Mouse (Mus musculus) thymus, adult 2 months (tissue): ENCODE measurements around the gene Tert. TPM values are rescaled to one million over a fixed set of nuclear protein-coding genes. Genes with fewer than 3 reads are reported as not detected.

Experiments
- DNase-seq: peaks from one replicate; pipeline ENCODE4 v3.0.0; 2021
- H3K27ac ChIP-seq: fragments of 200-500 bp; 2 replicates; pipeline ENCODE4 v1.5.1; 2012; ENCODE audit warnings: low read length, control low read depth; ENCODE audit not compliant: control insufficient read depth, insufficient read depth
- H3K27me3 ChIP-seq: fragments of 200-500 bp; 2 replicates; pipeline ENCODE4 v1.6.1; 2012; ENCODE audit warnings: mild to moderate bottlenecking, low read length, moderate library complexity, mixed read lengths; ENCODE audit not compliant: control insufficient read depth, insufficient read depth
- H3K36me3 ChIP-seq: fragments of 200-500 bp; 2 replicates; pipeline ENCODE4 v1.6.1; 2012; ENCODE audit warnings: mild to moderate bottlenecking, low read length, moderate library complexity; ENCODE audit not compliant: control insufficient read depth, insufficient read depth
- H3K4me1 ChIP-seq: fragments of 200-500 bp; replicated peaks from 2 replicates; pipeline ENCODE4 v1.6.1; 2012; ENCODE audit warnings: low read length; ENCODE audit not compliant: control insufficient read depth, insufficient read depth
- H3K4me3 ChIP-seq: fragments of 200-500 bp; 2 replicates; pipeline ENCODE4 v1.5.1; 2012; ENCODE audit warnings: mild to moderate bottlenecking, low read length, control low read depth, moderate library complexity; ENCODE audit not compliant: control insufficient read depth, insufficient read depth
- CTCF ChIP-seq: fragments of 200-500 bp; IDR thresholded peaks from 2 replicates; pipeline ENCODE4 v1.5.1; 2012; ENCODE audit warnings: mild to moderate bottlenecking, control low read depth, low read length, moderate library complexity, borderline replicate concordance; ENCODE audit not compliant: control insufficient read depth, poor library complexity, insufficient read depth; ENCODE audit errors: extremely low read depth
- POLR2A ChIP-seq: fragments of 200-500 bp; IDR thresholded peaks from 2 replicates; pipeline ENCODE4 v1.6.1; 2012; ENCODE audit warnings: mild to moderate bottlenecking, low read length, control low read depth, moderate library complexity; ENCODE audit not compliant: control insufficient read depth, poor library complexity, insufficient read depth; ENCODE audit errors: extremely low read depth
- WGBS: fragments of 180-500 bp; shearing (Covaris S2); methylation state at CpG from one replicate; pipeline ENCODE4 v1.1.7; 2018; 5-methylcytosine and 5-hydroxymethylcytosine counted together
- polyA plus RNA-seq: library from polyadenylated mRNA; depleted of rRNA; stranded (reverse); fragments of >200 nt; gene quantifications from 2 replicates; pipeline ENCODE4 v1.2.3, GENCODE M21; 2012

The Tert gene
- polyA plus RNA-seq, 1 experiment, result 17.2 TPM

GRCm38 (mm10) chr13:73684412-73684811 is 57.7 kb downstream of the Tert start:
- no peak overlapping the region for H3K27ac ChIP-seq
- DNase-seq, result no peak
- TF ChIP-seq CTCF, result no peak
- peaks cover 71% of the 10 kb centered on the region for H3K4me1 ChIP-seq
- H3K36me3 ChIP-seq, result peaks cover 8% of the 10 kb centered on the region
- no peaks in the 10 kb centered on the region for H3K27me3 ChIP-seq
- WGBS, result 94% methylated on average over 1 of the region's 1 CpGs
- H3K4me3 ChIP-seq, result no peak overlapping the region

- TF ChIP-seq CTCF (no peak), POLR2A (no peak)
- peaks cover 8% of the 10 kb centered on the region for H3K36me3 ChIP-seq
- H3K27me3 ChIP-seq, result no peaks in the 10 kb centered on the region
- peak overlapping the region; percentile 68 for H3K27ac ChIP-seq
- peaks cover 78% of the 10 kb centered on the region for H3K4me1 ChIP-seq
- DNase-seq, result no peak
- 0 out of 2 replicates have a peak overlapping the region, but pooled peaks have one; percentile 7 for H3K4me3 ChIP-seq
- WGBS, result 68% methylated on average over 6 of the region's 6 CpGs
These were observed 58.8 kb downstream of the Tert start for GRCm38 (mm10) chr13:73685502-73685901.

GRCm38 (mm10) chr13:73687601-73688000 is 60.9 kb downstream of the Tert start:
- peak overlapping the region; percentile 36 for H3K4me3 ChIP-seq
- no peak for DNase-seq
- no peaks in the 10 kb centered on the region; the same call in 1 of the 2 replicates for H3K36me3 ChIP-seq
- H3K27ac ChIP-seq, result peak overlapping the region; percentile 68
- TF ChIP-seq CTCF (no peak), POLR2A (no peak)
- WGBS, result 96% methylated on average over 3 of the region's 3 CpGs
- H3K4me1 ChIP-seq, result peaks cover 80% of the 10 kb centered on the region
- H3K27me3 ChIP-seq, result no peaks in the 10 kb centered on the region

GRCm38 (mm10) chr13:73688934-73689333 is 62.2 kb downstream of the Tert start:
- no peaks in the 10 kb centered on the region for H3K36me3 ChIP-seq

GRCm38 (mm10) chr13:73692249-73692868 is 65.6 kb downstream of the Tert start:
- DNase-seq, result peak; percentile 91
- no peaks in the 10 kb centered on the region for H3K36me3 ChIP-seq

More at GRCm38 (mm10) chr13:73688934-73689333, 62.2 kb downstream of the Tert start:
- H3K4me3 ChIP-seq, result peak overlapping the region; percentile 42
- H3K27me3 ChIP-seq, result no peaks in the 10 kb centered on the region
- peaks cover 78% of the 10 kb centered on the region for H3K4me1 ChIP-seq
- TF ChIP-seq CTCF, result peak; percentile 19; the same call in 1 of the 2 replicates
- peak; percentile 53; the same call in 1 of the 2 replicates for TF ChIP-seq POLR2A
- peak; percentile 73 for DNase-seq
- 28% methylated on average over 4 of the region's 4 CpGs for WGBS
- H3K27ac ChIP-seq, result peak overlapping the region; percentile 87

GRCm38 (mm10) chr13:73693333-73693732 is 66.6 kb downstream of the Tert start:
- Histone ChIP-seq H3K36me3 (no peaks in the 10 kb centered on the region), H3K27me3 (no peaks in the 10 kb centered on the region), H3K4me1 (peaks cover 53% of the 10 kb centered on the region), H3K27ac (no peak overlapping the region), H3K4me3 (no peak overlapping the region)
- TF ChIP-seq CTCF, result no peak
- 83% methylated on average over 2 of the region's 2 CpGs for WGBS
- DNase-seq, result no peak

More at GRCm38 (mm10) chr13:73692249-73692868, 65.6 kb downstream of the Tert start:
- Histone ChIP-seq H3K27ac (peak overlapping the region; percentile 15; the same call in 1 of the 2 replicates), H3K27me3 (no peaks in the 10 kb centered on the region), H3K4me1 (peaks cover 60% of the 10 kb centered on the region), H3K4me3 (peak overlapping the region; percentile 13)
- TF ChIP-seq CTCF, result peak; percentile 81
- TF ChIP-seq POLR2A, result no peak
- WGBS, result 49% methylated on average over 10 of the region's 10 CpGs
